Mouse (Mus musculus) cerebellum, postnatal 25 days (tissue): ENCODE measurements around the gene Six3.

Experiments used
- DNase-seq, 2 experiments: peaks; one replicate each; pipeline ENCODE4 v3.0.0; 2021; ENCODE audit warnings: mixed read lengths in 2 of 2

The Six3 gene

GRCm38 (mm10) chr17:85613266-85613860, at the start of gene Six3:
Gene Six3 (plus strand): TSS chr17:85613608.
- no peak for DNase-seq

GRCm38 (mm10) chr17:85564107-85564506, 49.3 kb upstream of the Six3 start:
- no peak for DNase-seq

- no peak for DNase-seq
Observed at GRCm38 (mm10) chr17:85574023-85574422, 39.4 kb upstream of the Six3 start.

- DNase-seq: no peak
Observed at GRCm38 (mm10) chr17:85578290-85578689, 35.1 kb upstream of the Six3 start.

- no peak for DNase-seq
Observed at GRCm38 (mm10) chr17:85579350-85579749, 34.1 kb upstream of the Six3 start.

GRCm38 (mm10) chr17:85580221-85580620, 33.2 kb upstream of the Six3 start:
- DNase-seq: peak in 1 of 2 experiments; percentile 14

GRCm38 (mm10) chr17:85584170-85584569, 29.2 kb upstream of the Six3 start:
- no peak for DNase-seq

GRCm38 (mm10) chr17:85584573-85584972, 28.8 kb upstream of the Six3 start:
- DNase-seq: no peak

- DNase-seq: no peak
Observed at GRCm38 (mm10) chr17:85585779-85586178, 27.6 kb upstream of the Six3 start.

- no peak for DNase-seq
Observed at GRCm38 (mm10) chr17:85591976-85592375, 21.4 kb upstream of the Six3 start.

GRCm38 (mm10) chr17:85595853-85596252, 17.6 kb upstream of the Six3 start:
- DNase-seq: no peak

GRCm38 (mm10) chr17:85596341-85596890, 17.0 kb upstream of the Six3 start:
- no peak for DNase-seq

- no peak for DNase-seq
Observed at GRCm38 (mm10) chr17:85599520-85599919, 13.9 kb upstream of the Six3 start.

GRCm38 (mm10) chr17:85606463-85606862, 6.9 kb upstream of the Six3 start:
- DNase-seq: no peak

GRCm38 (mm10) chr17:85607556-85608365, 5.6 kb upstream of the Six3 start:
- DNase-seq: no peak

- no peak for DNase-seq
Observed at GRCm38 (mm10) chr17:85608366-85609093, 4.9 kb upstream of the Six3 start.

GRCm38 (mm10) chr17:85609094-85609425, 4.3 kb upstream of the Six3 start:
- no peak for DNase-seq

- DNase-seq: no peak
Observed at GRCm38 (mm10) chr17:85609621-85610392, 3.6 kb upstream of the Six3 start.

- DNase-seq: no peak
Observed at GRCm38 (mm10) chr17:85610393-85611115, 2.9 kb upstream of the Six3 start.

- DNase-seq: no peak
Observed at GRCm38 (mm10) chr17:85611521-85612515, 1.6 kb upstream of the Six3 start.
